Mouse (Mus musculus) layer of hippocampus, postnatal 10 days (tissue): ENCODE results near the gene B3gnt6. TPM values are rescaled to one million over a fixed set of nuclear protein-coding genes. Genes with fewer than 3 reads are reported as not detected.

Experiments used
- DNase-seq, 2 experiments: peaks; one replicate each; pipeline ENCODE4 v3.0.0; 2021; ENCODE audit warnings: low spot score in 2 of 2
- total RNA-seq, 2 experiments: library from RNA; stranded (reverse); gene quantifications; 2 replicates each; pipeline ENCODE4 v1.2.3; 2021

The B3gnt6 gene
- total RNA-seq, 2 experiments from 2014 or later, result 0.22 TPM; not detected in 1

- no peak for DNase-seq
Measured at GRCm38 (mm10) chr7:98177566-98177928, 21.7 kb downstream of the B3gnt6 start.

- DNase-seq, result no peak
Measured at GRCm38 (mm10) chr7:98177071-98177485, 22.2 kb downstream of the B3gnt6 start.

GRCm38 (mm10) chr7:98176322-98177070 is 22.8 kb downstream of the B3gnt6 start:
- no peak for DNase-seq

GRCm38 (mm10) chr7:98174883-98175755 is 24.2 kb downstream of the B3gnt6 start:
- no peak for DNase-seq

GRCm38 (mm10) chr7:98173408-98173807 is 25.9 kb downstream of the B3gnt6 start:
- DNase-seq, result no peak

DNA sequence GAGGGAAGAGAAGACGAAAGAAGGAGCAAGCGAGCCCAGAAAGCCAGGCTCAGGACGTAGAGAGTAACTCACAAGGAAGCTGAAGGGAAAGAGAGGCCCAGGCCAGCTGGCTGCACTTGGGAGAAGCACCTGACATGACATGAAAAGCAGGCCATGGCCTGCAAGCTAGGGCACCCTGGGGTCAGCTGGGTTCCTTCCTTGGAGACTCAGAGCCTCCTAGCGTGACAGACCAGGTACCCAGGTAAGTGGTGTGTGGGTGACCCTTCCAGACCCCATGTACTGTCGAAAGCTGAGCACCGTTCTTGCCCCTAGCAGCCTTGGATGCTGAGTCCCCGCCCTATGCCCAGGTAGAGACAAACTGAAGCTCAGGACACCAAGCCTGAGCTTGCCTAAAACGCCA is 26.6 kb downstream of the B3gnt6 start:
- no peak for DNase-seq

DNA sequence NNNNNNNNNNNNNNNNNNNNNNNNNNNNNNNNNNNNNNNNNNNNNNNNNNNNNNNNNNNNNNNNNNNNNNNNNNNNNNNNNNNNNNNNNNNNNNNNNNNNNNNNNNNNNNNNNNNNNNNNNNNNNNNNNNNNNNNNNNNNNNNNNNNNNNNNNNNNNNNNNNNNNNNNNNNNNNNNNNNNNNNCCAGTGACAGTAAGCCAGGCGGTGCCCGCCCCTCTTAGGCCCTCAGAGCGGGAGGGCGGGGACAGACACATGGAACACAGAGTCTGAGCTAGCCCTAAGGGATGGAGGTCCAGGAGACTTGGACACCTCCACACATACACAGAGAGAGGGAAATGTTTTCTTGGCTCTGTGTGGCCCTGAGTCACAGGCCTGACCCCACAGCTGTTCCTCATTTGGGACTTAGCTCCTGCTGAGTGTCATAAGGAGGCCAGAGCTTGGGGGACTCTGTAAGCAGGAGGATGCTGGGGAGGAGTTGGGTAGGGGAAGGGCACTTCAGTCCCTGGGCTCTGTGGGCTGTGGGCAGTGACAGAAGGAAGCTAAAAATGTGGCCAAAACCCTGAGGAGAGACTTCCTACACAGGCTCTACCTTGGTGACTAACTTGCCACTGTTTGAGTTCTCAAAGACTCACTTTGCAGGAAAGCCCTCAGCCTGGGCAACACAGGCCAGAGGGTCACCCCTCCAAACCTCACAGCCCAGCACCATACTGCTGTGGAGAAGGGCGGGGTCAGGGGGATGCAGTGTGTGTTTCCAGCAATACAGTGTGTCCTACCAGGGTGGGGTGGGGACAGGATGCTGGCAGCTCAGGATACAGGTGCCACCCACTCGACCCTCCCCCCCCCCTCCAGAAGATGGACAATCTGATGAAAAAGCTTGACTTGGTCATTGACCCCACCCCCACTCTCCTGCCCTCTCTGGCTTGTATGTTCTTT is 27.9 kb downstream of the B3gnt6 start:
- no peak for DNase-seq

DNA sequence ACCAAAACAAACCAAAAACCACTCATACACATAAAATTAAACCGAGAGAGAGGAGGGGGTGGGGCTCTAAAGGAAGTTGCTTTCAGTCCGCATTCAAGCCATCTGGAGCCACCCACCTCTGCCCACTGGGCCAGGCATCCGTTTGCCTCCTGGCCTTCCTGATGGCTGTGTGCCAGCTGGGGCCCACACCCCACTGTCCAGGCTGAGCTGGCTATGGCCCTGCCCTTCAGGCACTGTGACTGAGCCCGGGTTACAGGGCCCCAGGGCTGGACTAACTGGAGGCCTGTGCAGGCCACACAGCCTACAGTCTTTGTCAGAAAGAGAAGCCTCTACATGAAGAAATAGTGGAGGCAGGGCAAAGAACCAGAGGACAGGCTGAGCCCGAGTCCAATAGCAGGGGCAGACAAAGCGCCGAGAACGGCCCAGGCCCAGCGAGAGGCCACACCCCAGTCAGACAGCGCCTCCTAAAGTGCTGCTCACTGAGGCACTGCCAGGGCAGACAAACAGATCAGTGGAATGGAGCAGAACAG is 34.2 kb downstream of the B3gnt6 start:
- no peak for DNase-seq

- no peak for DNase-seq
Measured at GRCm38 (mm10) chr7:98164382-98164998, 34.8 kb downstream of the B3gnt6 start.

DNA sequence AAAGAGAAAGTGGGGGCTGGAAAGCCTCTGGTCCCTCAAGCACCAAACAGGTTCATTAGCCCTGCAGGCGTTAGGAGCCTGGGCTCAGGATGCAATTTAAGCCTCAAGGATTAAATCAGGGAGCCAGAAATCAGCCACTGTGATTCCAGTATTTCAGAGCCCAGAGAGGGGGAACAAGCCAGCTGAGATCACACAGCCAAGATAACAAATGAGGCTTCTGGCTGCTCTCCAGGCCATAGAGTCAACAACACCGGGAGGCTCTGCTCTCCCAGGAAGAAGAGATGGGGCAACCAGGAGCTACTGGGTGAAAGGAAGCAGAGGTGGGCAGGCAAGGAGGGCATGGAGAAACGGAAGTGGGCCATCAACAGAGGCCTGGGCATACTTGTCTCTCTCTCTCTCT is 35.6 kb downstream of the B3gnt6 start:
- no peak for DNase-seq

GRCm38 (mm10) chr7:98162239-98162638 is 37.0 kb downstream of the B3gnt6 start:
- DNase-seq, result no peak

DNA sequence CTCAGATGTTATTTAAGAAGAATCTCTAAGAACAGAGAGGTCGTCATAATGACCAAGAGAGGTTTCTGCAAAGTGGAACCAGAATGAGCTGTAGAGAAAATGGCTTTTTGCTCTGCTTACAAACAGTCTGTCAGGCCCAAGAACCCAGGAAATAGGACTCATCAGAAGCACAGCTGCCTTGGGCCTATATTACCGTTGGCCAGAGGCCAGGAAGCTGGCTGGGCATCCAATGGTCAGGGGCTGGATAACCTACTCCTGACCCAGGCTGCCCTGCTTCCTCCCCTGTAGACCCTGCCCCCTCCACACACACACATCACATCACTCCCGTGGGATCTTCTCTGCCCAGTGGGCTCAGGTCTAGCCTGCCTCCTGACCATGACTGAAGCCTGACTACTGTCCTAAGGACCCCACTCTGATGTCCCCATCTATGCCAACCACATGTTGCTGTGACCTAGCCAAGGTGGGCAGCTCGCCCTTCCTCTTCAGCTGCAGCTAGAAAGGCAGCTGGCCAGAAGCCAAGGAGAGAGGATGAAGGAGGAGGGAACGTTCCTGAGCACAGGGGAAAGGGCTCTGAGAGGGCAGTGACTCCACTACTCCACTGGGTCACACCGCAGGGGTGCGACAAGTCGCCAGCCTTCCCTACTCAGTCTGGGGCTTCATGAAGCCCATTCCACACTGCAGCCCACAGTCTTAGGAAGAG is 39.1 kb downstream of the B3gnt6 start:
- no peak for DNase-seq

DNA sequence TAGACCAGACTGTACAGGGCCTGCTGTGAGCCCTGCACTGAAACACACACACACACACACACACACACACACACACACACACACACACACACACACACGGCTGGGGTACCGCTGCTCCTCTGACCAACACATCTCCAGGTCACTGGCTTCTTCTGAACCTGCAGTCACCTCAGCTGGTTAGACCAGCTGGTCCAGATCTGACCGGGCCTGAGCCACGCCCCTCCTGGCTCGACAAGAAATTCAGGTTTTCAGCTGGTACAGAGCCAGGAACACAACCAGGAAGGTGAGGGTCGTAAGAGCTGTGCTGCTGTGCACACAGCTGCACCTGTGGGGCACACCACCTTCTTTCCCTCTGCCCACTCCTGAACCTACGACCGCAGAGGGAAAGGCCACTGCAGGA is 40.8 kb downstream of the B3gnt6 start:
- no peak for DNase-seq

DNA sequence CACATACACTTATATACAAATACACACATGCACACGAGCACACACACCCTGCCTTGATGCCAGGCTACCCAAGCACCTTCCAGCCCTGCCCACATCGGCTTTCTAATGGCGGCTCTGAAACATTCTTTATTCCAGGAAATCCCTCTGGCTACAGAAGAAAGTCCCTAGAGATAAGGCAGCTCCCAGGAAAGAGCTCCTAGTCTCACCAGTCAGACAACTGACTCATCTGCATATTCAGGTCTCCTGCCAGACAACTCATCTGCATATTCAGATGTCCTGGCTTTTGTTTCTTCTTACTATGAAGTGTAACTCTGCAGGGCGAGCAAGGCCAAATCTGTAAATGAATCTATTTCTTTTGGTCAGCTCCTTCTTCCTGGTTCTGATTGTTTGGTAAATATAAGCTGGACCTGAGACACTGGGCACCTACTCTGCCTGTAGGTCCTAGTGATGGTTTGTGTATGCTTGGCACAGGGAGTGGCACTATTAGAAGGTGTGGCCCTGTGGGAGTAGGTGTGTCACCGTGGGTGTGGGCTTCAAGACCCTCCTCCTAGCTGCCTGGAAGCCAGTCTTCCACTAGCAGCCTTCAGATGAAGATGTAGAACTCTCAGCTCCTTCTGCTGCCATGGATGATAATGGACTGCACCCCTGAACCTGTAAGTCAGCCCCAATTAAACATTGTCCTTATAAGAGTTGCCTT is 41.5 kb downstream of the B3gnt6 start:
- no peak for DNase-seq

- no peak for DNase-seq
Measured at GRCm38 (mm10) chr7:98156280-98156665, 43.0 kb downstream of the B3gnt6 start.

DNA sequence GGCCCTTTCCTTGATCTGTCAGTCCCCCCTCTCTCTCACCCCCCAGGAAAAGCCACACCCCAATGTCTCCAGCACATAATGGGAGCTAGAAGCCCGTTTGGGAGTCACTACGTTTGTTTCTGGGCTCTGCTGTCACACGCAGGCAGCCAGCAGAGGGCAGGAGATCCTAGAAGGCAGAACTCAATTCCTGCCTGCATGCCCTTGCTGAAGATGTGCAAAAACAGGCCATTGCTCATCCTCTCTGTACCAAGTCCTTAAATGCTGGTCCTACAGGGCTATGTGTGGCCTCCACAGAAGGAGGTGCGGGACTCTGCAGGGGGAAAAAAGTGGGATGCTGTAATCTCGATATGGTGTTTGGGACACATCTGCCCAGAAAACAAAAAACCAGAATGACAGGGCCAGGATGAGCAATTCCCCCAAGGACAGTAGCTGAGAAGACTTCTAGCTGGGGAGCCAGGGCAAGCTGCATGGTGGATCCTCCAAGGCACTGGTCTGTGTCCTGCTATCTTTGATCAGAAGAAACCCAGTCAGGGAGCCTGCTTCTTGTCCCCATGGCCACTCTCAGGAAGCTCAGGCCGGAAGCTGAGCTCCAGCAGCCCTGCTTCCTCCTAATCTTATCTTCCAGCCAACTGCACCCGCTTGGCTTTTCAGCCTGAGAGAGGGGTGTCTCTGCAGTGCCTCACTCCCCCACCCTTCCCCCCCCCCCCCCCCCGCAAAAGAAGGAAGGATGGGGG is 43.6 kb downstream of the B3gnt6 start:
- DNase-seq, result peak; percentile 74 to 83

- DNase-seq, result no peak
Measured at GRCm38 (mm10) chr7:98153892-98154291, 45.4 kb downstream of the B3gnt6 start.

GRCm38 (mm10) chr7:98153345-98153744 is 45.9 kb downstream of the B3gnt6 start:
- DNase-seq, result no peak

GRCm38 (mm10) chr7:98152400-98152799 is 46.9 kb downstream of the B3gnt6 start:
- no peak for DNase-seq
